Mouse (Mus musculus) spleen, embryonic (tissue): ENCODE measurements around the gene Efnb3.

Source experiments
- CTCF ChIA-PET: fragments of 350-600 bp; sonication (Branson Sonifier 250); formaldehyde crosslinking; loops from one replicate; lab custom pipeline; 2022; lab: Charles Lee

Efnb3 gene

DNA sequence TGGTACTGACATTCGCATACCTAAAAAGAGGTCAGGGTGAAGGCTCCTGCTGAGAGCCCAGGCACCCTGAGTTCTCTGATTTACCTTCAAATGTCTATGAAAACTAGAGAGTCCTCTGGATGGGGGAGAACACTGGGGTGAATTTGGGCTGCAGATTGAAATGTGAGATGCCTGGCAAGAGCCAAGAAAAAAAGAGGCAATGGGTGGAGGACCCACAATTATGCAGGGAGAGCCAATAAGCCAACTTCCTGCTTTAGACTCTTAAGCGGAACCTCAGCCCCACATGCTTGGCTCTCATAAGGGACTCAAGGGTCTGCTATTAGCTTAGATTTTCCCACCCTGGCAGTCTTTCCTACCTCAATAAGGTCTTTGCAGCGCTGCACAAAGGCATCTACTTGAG, 43.3 kb downstream of the Efnb3 start:
- CTCF ChIA-PET = no interaction called here

- CTCF ChIA-PET = no interaction called here
These were observed 43.8 kb downstream of the Efnb3 start for GRCm38 (mm10) chr11:69516151-69516640.

DNA sequence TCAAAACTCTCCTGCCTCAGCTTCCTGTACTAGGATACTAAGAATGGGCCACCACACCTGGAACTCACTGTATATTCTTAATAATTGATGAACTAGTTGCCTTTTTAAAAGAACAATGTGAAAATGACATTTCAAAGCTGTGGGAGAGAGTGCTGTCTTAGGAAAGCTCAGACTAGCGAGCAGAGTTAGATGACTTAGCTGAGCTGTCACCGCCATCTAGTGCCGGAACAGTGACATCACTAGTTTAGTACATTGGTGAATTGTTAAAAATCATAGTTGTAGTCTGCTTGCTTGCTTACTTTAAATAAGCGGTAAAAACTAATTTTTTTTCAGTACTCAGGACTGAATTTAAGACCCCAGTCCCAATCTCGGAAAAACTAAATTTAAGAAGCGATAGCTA, 46.2 kb downstream of the Efnb3 start:
- CTCF ChIA-PET = interaction anchor here (0.5 to 1.5 kb wide), 4 partner anchors 82 to 484 kb away, joined by 3 to 5 read pairs (median 4); no protein-coding TSS in a partner anchor

- CTCF ChIA-PET = no interaction called here
These were observed 49.1 kb downstream of the Efnb3 start for GRCm38 (mm10) chr11:69510796-69511496.
